Mouse (Mus musculus): Measurements from ENCODE around the gene Anp32b.

The Anp32b gene

GRCm38 (mm10) chr4:46452855-46453719 lies 2.4 kb downstream of the Anp32b start:
- peak in 1 of 2 experiments; percentile 12 for DNase-seq

DNA sequence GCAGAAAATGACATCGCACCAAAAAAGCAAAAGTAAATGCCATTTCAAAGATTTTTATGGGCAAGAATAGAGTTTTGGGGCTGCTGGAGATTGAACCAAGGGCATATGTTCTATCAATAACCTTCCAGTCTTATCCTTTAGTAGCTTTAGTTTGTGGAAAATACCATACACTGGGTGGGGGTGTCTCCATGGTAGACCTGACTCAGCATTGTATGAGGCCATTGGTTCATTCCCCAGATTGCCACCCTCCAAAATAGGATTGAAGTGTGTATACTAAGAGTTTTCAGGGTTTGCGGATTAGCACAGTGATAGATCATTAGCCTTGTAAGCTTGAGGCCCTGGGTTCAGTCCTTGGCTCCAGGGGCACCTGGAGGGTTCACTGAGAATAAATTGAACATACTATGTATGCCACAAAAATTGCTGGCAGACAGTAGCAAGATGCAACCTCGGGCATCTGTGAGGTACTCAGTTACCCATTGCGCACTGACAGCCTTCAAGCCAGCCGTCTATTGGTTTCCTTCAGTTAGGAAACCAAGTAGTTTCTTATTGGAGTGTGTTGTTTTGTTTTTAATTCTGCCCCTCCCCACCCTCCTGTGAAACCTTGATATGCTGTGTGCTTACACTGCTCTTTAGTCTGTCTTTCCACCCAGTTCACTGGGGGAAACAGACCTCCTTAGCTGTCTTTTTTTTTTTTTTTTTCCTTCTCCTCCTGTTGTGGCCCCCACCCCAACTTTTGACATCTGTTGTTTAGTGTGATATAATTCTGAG lies 3.6 kb downstream of the Anp32b start:
- DNase-seq: no peak

DNA sequence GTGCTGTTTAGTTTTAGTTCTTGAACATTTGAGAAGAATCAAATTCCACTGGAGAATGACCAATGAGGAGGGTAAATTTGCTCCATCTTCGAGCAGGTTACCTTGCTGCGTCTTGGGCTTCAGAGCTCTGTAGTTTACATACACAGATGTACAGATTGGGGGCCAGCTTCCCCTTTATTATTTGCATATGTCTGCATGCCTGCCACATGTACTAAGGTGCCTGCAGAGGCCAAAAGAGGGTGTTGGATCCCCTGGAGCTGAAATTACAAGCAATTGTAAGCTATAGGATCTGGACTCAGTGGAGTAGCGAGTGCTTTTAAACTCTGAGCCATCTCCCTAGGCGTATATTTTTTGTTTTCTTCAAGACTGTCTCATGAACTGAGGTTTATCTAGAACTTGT lies 6.1 kb downstream of the Anp32b start:
- no peak for DNase-seq

GRCm38 (mm10) chr4:46457186-46457585 lies 6.5 kb downstream of the Anp32b start:
- DNase-seq: no peak

GRCm38 (mm10) chr4:46458411-46458810 lies 7.7 kb downstream of the Anp32b start:
- DNase-seq: no peak

GRCm38 (mm10) chr4:46463130-46463830 lies 12.6 kb downstream of the Anp32b start:
- peak; percentile 42 to 69 for DNase-seq

GRCm38 (mm10) chr4:46465740-46466139 lies 15.0 kb downstream of the Anp32b start:
- DNase-seq: peak in 1 of 2 experiments; percentile 22

DNA sequence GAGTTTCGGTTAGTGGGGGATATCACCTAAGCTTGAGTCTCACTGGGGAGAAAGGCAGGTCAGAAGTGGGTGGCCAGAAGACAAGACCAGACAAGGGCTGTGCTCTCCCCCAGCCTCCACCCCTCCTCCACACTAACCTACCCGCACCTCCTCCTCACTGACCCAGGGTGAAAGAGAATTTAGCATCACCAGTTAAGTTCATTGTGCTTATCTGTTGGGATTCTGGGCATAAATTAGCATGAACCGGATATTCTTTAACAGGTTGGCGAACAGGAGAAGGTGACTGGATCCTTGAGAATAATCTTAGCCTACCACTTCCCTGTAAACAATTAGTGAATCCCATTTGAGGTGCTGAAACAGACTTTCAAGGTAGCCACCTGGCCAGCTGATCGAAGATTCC lies 24.4 kb downstream of the Anp32b start:
- no peak for DNase-seq

DNA sequence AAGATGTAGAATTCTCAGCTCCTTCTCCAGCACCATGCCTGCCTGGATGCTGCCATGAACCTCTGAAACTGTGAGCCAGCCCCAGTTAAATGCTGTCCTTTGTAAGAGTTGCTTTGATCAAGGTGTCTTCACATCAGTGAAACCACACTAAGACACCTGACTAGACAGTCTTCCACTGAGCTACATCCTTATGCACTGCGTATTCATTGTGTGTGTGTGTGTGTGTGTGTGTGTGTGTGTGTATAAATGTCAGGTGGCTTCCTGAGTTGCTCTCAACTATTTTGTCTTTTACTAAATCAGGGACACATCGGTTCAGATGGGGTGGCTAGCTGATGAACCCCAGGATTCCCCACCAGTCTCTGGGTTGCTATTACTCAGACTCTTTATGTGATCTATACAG lies 28.4 kb downstream of the Anp32b start:
- DNase-seq: no peak

- DNase-seq: peak; percentile 85 to 89
Measured at GRCm38 (mm10) chr4:46485696-46486417, 35.2 kb downstream of the Anp32b start.

GRCm38 (mm10) chr4:46487348-46487747 lies 36.6 kb downstream of the Anp32b start:
- peak; percentile 82 to 87 for DNase-seq

- DNase-seq: peak; percentile 96 to 98
Measured at GRCm38 (mm10) chr4:46489028-46489925, 38.6 kb downstream of the Anp32b start, which contains the start of gene Nans. TSS of gene Nans (plus strand) at chr4:46489248.

- no peak for DNase-seq
Measured at GRCm38 (mm10) chr4:46493071-46493470, 42.4 kb downstream of the Anp32b start.

- no peak for DNase-seq
Measured at GRCm38 (mm10) chr4:46495543-46495942, 44.8 kb downstream of the Anp32b start.

DNA sequence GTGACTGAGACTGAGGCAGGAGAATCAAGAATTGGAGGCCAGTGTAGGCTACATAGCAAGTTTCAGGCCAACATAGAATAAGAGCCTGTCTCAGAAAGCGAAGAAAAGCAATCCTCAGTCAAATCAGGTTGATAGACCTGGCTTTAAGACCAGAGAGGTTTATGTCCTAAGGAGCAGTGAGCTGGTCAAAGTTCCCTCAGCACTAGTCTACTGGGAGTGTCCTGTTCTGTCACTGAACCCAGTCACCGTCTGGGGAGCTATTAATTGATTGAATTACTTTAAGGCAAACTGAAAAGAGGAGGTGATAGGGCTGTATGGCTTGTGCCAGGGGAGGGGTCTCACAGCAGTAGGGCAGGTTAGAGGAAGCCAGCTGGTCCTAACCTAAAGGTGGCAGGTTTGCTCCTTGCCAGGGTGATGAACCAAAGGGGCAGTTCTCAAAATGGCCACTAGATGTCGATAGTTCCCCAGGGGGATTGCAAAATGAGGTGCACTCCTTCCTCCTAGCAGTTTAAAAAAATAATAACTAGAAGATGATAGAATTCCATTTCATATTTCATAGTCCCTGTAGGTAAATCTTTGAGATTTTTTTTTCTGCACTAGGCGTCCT lies 46.7 kb downstream of the Anp32b start:
- peak; percentile 64 to 86 for DNase-seq

DNA sequence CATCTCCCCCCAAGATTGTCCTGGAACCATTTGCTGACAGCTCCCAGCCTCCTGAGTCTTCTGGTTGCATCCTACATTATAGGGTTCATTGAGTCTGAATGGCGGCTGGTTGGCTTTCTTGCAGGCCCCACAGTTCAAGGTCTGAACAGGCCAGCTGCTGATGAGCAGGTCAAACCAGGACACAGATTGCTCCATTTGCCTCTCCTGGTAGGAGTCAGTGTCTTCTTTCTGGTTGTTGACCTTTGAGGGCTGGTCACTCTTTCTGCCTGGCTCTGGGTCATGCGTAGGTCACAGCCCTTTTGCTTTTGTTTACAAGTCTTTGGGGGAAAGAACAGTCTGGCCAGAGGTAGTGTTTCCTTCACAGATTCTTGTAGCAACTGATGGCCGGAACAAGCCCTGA lies 47.8 kb downstream of the Anp32b start:
- peak; percentile 51 to 52 for DNase-seq

DNA sequence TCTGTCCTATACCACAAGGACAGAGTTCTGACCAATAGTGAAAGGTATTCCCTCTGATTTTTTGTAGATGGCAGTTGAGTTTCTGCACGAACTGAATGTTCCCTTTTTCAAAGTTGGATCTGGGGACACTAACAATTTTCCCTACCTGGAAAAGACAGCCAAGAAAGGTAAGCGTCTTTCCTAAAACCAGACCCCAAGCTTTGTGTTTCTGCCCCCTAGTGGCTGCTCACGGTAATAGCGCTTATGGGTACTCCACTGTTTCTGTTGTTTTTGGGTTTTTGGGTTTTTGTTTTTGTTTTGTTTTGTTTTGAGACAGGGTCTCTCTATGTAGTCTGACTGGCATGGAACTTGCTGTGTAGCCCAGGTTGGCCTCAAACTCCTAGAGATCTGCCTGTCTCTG lies 48.3 kb downstream of the Anp32b start:
- peak; percentile 24 to 73 for DNase-seq

DNA sequence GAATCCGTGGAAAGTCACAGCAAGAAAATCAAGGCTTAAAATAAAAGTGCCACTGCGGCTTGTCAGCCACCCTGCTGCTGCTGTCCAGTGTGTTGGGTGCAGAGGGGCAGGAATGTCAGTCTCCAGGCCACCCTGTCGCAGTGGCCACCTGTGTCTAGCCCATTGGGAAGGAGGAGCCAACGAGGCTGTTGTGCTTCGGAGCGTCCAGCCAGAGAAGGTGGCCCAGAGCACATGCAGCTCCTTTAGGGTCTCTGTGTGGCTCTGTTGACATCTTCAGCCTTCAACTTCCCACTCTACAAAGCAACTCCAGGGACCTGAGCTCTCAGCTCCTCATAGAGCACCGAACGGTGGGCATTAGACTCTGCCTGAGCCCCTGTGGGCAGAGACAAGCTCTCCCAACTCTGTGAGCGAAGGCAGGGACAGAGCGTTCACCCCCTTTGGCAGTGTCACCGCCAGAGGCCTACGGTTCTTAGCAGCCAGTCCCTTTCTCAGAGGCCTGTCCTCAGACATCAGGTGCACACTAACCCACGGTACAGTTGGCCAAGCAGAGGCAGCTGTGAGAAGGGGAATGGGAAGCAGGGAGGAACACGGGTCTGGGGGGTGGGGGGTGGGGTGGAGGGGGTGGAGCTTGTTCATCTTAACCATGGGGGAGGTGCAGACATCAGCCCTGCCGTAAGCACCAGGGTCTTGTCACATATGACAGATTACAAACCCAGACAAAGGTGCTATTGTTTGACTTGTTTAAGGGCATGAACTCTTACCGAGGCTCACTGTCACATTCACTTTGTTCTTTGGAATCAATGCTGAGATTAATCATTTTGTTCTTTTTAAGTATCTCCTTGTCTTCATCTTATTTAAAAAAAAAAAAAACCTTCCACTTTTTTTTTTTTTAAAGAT lies 52.2 kb downstream of the Anp32b start:
- DNase-seq: no peak

DNA sequence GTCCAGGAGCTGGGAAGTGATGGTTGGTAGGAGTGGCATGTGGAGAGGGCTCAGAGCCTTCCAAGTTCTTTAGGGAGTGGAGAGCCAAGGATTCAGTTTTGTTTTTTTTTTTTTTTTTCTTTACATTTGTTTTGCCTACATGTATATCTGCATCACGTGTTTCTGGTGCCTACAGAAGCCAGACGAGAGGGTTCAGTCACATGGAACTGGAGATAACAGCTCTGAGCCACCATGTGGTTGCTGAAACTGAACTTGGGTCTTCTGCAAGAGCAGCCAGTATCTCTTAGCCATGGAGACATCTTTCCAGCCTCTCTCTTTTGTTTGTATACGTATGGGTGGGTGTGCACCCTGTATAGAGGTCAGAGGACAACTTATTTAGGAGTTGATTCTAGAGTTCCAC lies 53.2 kb downstream of the Anp32b start:
- no peak for DNase-seq

Data from kidney, postnatal 36 days (tissue).